Mouse (Mus musculus) heart, postnatal 0 days (tissue): ENCODE results near the gene Otx2.

Experiments used
- CTCF ChIP-seq: IDR thresholded peaks from 2 replicates; pipeline ENCODE4 v1.5.1; 2016; ENCODE audit warnings: antibody characterized with exemption, control low read depth, low read depth
- EP300 ChIP-seq: IDR thresholded peaks from 2 replicates; pipeline ENCODE4 v1.6.1; 2016; ENCODE audit warnings: antibody characterized with exemption, low read depth

DNA sequence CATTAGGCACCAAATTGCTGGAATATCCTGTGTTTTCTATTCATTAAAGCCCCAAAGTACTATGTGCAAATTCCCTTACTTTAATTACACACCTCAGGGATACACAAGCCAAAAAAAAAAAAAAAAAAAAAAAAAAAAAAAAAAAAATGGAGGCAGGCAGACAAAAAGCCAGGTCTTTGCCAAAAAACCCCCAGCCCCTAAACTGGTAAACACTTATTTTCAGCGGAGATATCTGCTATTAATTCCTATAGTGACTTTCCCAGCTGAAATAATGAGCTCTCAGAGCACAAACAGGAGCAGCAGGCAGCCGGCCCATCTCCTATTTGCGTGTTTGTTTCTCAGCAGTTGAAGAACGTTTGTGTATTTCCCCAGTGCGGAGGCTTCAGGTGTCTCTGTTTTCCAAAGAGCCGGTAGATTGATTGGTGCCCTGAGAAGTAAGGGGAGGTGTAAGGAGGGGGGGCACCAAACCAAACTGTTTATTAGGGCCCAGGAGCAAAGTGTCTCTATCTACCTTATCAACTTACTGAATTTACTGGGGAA lies 34.3 kb upstream of the Otx2 start:
- TF ChIP-seq CTCF: no peak
- TF ChIP-seq EP300: no peak
